Mouse (Mus musculus) brain, embryonic 14.5 days (tissue): ENCODE data around the gene Slc26a9.

Experiments
- CTCF ChIP-seq: fragments of 200-500 bp; IDR thresholded peaks from 2 replicates; pipeline ENCODE4 v1.5.1; 2012; ENCODE audit warnings: inconsistent platforms, mild to moderate bottlenecking, moderate library complexity, borderline replicate concordance; ENCODE audit not compliant: insufficient read depth, insufficient read length; ENCODE audit errors: extremely low read depth
- POLR2A ChIP-seq: fragments of 200-500 bp; IDR thresholded peaks from 2 replicates; pipeline ENCODE4 v1.6.1; 2012; ENCODE audit warnings: mild to moderate bottlenecking, inconsistent platforms, borderline replicate concordance; ENCODE audit not compliant: poor library complexity, insufficient read depth, insufficient read length, severe bottlenecking; ENCODE audit errors: extremely low read depth

DNA sequence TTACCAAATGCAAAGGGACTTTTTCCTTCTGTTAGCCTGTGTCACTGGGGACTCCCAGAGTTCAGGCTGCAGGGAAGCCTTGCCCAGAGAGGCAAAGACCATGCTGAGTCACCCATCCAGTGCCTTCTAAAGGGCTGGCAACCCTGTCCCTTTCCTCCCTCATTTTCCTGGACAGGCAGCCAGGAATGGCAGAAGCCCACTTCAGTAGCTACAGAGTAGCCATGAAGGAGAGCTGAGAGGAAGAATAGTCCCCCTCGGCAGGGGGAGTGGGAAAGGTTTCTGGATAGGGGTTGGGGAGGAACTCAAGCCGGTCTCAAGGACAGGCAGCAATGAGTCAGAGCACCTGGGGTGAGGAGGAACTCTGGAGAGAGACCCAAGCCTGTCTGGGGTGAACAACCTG is 3.9 kb downstream of the Slc26a9 start:
- no peak for TF ChIP-seq CTCF
- no peak for TF ChIP-seq POLR2A
